Mouse (Mus musculus) lung, adult 2 months (tissue): Measurements from ENCODE around the gene Far2. TPM values are rescaled to one million over a fixed set of nuclear protein-coding genes. Genes with fewer than 3 reads are reported as not detected.
"Not testable (repeated sequence)": the region's sequence is repeated elsewhere in the genome, so short reads cannot be mapped to it uniquely, and the experiment has no call there.

Experiments
- DNase-seq: peaks from one replicate; pipeline ENCODE4 v3.0.0; 2022
- H3K4me1 ChIP-seq: fragments of 200-500 bp; 2 replicates; pipeline ENCODE4 v1.6.1; 2011; ENCODE audit warnings: low read length; ENCODE audit not compliant: control insufficient read depth, insufficient read depth
- H3K4me3 ChIP-seq: fragments of 200-500 bp; replicated peaks from 2 replicates; pipeline ENCODE3; 2011; ENCODE audit warnings: low read depth, mild to moderate bottlenecking, control low read depth, low read length; ENCODE audit errors: extremely low read depth
- CTCF ChIP-seq: fragments of 200-500 bp; IDR thresholded peaks from 2 replicates; pipeline ENCODE4 v1.5.1; 2011; ENCODE audit warnings: mild to moderate bottlenecking, low read length, control low read depth; ENCODE audit not compliant: insufficient read depth
- POLR2A ChIP-seq: fragments of 200-500 bp; IDR thresholded peaks from 2 replicates; pipeline ENCODE4 v1.6.1; 2011; ENCODE audit warnings: low read depth, mild to moderate bottlenecking, control low read depth, low read length, borderline replicate concordance; ENCODE audit errors: extremely low read depth
- WGBS: fragments of 180-500 bp; shearing (Covaris S2); methylation state at CpG from one replicate; pipeline ENCODE4 v1.1.7; 2018; 5-methylcytosine and 5-hydroxymethylcytosine counted together
- polyA plus RNA-seq: library from polyadenylated mRNA; depleted of rRNA; stranded (reverse); fragments of >200 nt; gene quantifications from 2 replicates; pipeline ENCODE4 v1.2.3, GENCODE M21; 2012

Far2 gene
- polyA plus RNA-seq, 1 experiment = 0.49 TPM

DNA sequence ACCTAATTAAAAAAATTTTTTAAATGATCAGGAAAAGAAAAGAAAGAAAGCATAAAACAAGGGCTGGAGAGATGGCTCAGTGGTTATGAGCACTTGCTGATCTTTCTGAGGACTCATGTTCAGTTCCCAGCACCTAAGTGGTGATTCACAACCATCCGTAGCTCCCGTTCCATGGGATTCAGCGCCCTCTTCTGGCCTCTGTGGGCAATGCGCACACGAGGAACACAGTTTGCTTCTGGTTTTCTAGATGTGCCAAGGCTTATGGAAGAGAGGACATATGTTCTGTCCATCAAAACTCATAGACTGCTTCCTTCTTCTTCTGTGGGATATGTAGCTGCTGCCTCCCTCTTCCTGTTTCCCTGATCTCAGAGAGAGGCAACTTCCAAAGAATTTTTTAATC lies 94.8 kb downstream of the Far2 start:
- WGBS = 83% methylated on average over 5 of the region's 5 CpGs
- TF ChIP-seq CTCF = 0 out of 2 replicates have a peak, but pooled peaks have one; percentile 6
- no peak for TF ChIP-seq POLR2A
- H3K4me1 ChIP-seq = no peaks in the 10 kb centered on the region
- H3K4me3 ChIP-seq = no peak overlapping the region
- no peak for DNase-seq

DNA sequence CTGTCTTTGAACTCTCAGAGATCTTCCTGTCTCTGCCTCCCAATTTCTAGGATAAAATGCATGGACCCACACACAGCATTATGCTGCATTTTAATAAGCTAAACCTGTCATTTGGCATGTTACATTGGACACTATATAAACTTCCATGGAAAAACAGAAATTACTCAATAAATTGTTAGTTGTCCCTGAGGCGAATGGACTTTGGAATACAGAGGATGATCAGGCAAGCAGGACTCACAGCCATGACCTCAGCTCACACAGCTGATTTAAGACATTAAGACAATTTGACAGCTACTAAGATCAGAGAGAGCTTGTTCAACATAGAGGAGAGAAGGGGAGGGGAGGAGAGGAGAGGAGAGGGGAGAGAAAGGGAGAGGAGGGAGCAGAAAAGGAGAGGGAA lies 95.4 kb downstream of the Far2 start:
- Histone ChIP-seq H3K4me1 (no peaks in the 10 kb centered on the region), H3K4me3 (no peak overlapping the region)
- 84% methylated on average over 1 of the region's 1 CpGs for WGBS
- no peak for DNase-seq
- TF ChIP-seq CTCF = no peak
- no peak for TF ChIP-seq POLR2A

DNA sequence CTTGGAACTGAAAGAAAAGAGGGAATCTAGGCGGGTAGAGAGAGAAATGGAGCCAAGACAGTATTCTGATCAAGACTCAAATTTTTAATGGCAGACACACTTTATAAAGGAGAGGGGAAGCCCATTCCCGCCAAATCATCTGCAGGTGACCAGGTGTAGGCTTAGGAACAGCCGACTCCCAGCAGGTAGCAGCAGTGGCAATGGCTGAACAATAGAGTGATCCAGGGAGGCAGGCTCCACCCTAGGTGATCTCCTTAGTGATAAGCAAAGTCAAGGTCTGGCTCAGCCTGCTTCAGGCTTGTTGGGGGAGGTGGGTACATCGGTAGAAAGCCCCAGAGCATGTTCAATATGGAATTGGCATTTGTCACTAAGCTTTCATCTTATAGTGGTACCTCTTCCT lies 105.2 kb downstream of the Far2 start:
- not testable (repeated sequence) for H3K4me3 ChIP-seq, DNase-seq, H3K4me1 ChIP-seq
- 55% methylated on average over 4 of the region's 4 CpGs for WGBS

DNA sequence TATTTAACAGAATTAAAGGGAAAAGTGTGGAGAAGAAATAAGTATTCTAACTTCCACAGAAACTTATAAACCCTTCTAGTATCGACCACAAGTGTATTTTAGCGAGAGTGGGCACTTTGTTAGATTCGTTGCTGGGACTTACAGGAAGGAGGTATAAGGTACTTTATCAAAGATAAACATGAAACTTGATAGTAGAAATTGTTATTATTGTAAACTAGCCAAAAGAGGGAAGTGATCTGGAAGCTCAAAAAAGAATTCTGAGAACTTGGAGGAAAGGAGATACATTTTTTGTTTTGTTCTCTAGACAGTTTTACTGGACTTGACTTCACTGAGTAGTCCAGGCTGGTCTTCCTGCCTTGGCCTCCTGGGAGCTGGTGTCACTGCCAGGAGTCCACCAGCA lies 125.8 kb downstream of the Far2 start:
- TF ChIP-seq POLR2A (no peak), CTCF (no peak)
- H3K4me1 ChIP-seq = no peaks in the 10 kb centered on the region
- no peak for DNase-seq
- 39% methylated on average over 3 of the region's 3 CpGs for WGBS
- no peak overlapping the region for H3K4me3 ChIP-seq

DNA sequence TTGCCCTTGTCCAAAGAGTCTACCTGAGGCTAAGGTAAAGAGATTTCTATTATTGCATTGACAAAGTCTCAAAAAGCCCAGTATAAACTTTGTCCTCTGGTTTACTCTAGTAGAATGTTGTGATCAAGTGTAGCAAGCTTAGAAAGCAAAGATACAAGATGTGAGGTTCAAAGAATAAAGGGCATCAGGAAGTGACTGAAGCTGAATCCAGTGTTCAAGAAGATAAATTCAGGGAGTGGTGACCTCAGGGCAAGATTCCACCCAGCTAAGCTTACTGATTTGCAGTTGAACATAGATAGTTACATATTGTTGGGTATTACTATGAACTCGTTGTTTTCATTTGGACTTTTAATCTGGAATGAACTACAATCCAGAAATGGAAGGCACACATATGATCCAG lies 138.6 kb downstream of the Far2 start:
- DNase-seq = no peak
- 93% methylated on average over 1 of the region's 1 CpGs for WGBS

DNA sequence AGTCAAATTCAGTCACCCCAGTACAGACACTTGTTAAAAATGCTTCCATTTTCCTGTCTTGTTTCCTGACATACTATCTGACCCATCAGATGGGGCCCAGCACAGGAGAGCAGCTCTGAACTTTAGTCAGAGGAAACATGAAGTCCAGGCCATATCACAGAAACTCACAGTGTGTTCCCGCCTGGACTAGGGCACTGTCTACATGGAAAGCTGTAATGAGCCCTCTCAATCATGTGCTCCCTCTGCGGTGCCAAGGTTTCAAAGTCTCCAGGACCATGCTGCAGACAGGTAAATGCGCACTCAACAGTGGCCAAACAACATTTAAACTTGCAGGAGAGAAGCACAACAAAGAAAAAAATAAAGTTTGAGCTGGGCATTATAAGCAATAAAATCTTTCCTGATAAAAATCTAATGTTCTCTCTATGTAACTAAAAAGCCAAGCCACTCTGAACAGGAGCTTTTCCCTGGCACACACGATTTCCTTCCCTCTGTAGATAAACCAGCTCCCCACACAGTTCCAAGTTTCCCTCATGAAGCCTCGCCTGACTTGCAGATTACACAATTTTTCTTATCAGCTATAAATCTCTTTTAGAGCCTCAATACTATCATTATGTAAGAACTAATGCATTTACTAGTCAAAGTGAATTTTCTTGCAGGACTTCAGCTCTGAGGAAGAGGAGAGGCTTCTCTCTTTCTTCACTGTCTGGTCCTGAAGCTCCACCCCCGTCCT lies 147.1 kb downstream of the Far2 start:
- DNase-seq = no peak
- Histone ChIP-seq H3K4me1 (no peaks in the 10 kb centered on the region), H3K4me3 (no peak overlapping the region)
- WGBS = 49% methylated on average over 6 of the region's 6 CpGs
- TF ChIP-seq POLR2A (no peak), CTCF (no peak)

More for the DNA sequence above, 138.6 kb downstream of the Far2 start:
- TF ChIP-seq CTCF = no peak
- TF ChIP-seq POLR2A = no peak
- Histone ChIP-seq H3K4me3 (no peak overlapping the region), H3K4me1 (no peaks in the 10 kb centered on the region)

DNA sequence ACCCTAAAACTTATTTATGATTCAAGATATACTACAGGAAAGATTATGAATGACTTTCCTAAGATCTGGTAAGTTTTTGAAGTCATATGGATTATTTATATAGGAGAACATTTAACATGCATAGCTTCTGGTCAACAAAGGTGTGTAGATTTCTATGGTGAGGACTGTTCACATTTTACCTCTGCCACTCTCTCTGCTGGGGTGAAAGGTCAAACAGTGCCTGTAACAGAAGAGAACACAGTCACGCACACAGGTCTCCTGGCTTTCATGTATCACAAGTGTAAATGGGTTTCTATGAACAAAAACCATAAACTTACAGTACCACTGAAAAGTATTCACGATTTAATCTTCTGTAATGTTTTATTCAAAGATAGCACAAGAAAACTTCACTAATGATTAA lies 152.1 kb downstream of the Far2 start:
- TF ChIP-seq CTCF (no peak), POLR2A (no peak)
- no peak for DNase-seq
- Histone ChIP-seq H3K4me1 (no peaks in the 10 kb centered on the region), H3K4me3 (no peak overlapping the region)
- 92% methylated on average over 2 of the region's 2 CpGs for WGBS

DNA sequence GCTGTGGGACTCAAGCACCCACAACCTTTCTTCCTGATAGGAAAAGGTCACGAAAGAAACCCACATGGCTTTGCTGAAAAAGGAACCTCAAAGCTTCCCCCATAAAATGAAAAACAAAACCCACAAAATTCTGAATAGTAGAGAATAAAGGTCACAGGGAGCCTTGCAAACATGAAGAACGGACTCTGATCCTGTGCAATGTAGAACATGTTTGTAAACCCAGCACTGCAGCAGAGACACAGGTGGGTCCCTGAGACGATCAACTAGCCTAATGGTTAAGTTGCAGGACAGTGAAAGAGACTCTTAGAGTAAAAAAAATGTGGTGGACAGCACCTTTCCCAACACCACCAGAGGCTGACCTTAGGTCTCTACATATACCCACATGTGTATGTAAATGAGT lies 152.7 kb downstream of the Far2 start:
- DNase-seq = no peak
- WGBS = 85% methylated on average over 3 of the region's 3 CpGs
- Histone ChIP-seq H3K4me3 (no peak overlapping the region), H3K4me1 (no peaks in the 10 kb centered on the region)
- TF ChIP-seq CTCF = no peak
- no peak for TF ChIP-seq POLR2A

DNA sequence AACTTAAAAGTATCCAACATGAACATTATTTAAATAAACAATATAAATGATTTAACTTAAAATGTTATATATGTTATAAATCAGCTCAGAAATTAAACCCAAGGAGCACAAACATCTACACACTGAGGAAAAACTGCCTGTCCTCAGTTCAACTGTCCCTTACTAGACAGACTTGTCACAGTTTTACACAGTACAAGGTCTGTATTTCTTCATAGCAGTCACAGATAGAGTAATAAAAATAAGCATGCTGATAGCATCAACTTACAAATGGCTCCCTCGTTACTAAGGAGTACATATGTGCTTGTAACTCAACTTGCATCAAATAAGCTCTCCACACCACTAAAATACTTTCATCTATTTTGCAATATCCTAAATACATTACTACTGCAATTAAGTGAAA lies 158.1 kb downstream of the Far2 start:
- no peak for DNase-seq
- Histone ChIP-seq H3K4me3 (no peak overlapping the region), H3K4me1 (no peaks in the 10 kb centered on the region)
- TF ChIP-seq POLR2A (no peak), CTCF (no peak)
- 75% methylated on average over 1 of the region's 1 CpGs for WGBS

DNA sequence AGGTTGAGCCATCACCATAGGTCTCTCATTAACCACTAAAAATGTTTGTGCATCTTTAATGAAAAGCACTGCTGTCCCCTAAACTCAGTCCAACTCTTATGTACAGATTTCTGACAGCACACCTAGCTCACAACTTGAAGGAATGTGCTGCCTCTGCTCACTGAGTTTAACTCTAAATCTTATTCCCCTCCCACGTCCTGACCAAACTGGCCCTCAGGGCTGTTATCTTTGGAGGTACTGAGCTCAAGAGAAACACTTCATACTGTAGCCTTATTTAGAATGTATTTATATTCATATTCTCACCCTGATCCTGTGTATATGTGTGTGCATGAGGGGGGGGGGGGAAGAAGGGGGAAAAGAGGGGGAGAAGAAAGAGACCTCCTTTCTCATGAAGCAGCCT lies 160.5 kb downstream of the Far2 start:
- TF ChIP-seq CTCF = no peak
- no peak for TF ChIP-seq POLR2A
- no peak for DNase-seq
- 72% methylated on average over 1 of the region's 1 CpGs for WGBS
- Histone ChIP-seq H3K4me1 (no peaks in the 10 kb centered on the region; the same call in 1 of the 2 replicates), H3K4me3 (no peak overlapping the region)

DNA sequence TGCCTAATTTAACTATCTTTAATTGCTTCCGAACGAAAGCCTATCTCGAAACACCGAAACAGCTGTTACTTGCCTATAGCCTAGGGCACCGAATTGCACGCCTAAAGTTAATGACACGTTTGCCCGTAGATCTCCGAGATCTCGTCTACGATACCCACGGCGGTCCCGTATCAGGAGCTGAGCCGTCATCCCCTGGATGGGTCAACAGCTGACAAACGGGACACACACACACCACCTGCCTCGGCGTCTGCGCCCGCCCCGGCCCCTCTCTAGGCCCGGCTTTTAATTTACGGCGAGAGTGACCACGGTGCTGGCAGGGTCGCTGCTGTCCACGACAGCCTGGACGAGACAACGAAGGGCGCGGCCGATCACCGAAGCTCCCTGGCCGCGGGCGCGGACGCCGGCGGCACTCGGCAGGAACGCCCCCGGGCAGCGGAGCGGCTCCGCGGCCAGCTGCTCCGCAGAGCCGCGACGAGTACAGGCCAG lies 164.4 kb downstream of the Far2 start:
- 1% methylated on average over 51 of the region's 51 CpGs for WGBS
- TF ChIP-seq CTCF (no peak), POLR2A (no peak)
- DNase-seq = no peak
- Histone ChIP-seq H3K4me1 (peaks cover 4% of the 10 kb centered on the region), H3K4me3 (peak overlapping the region; percentile 79)
